Mouse (Mus musculus) lung, adult 2 months (tissue): ENCODE results near the gene Ppp2r5c.

ENCODE experiments used
- CTCF ChIP-seq: fragments of 200-500 bp; IDR thresholded peaks from 2 replicates; pipeline ENCODE4 v1.5.1; 2011; ENCODE audit warnings: mild to moderate bottlenecking, low read length, control low read depth; ENCODE audit not compliant: insufficient read depth
- POLR2A ChIP-seq: fragments of 200-500 bp; IDR thresholded peaks from 2 replicates; pipeline ENCODE4 v1.6.1; 2011; ENCODE audit warnings: low read depth, mild to moderate bottlenecking, control low read depth, low read length, borderline replicate concordance; ENCODE audit errors: extremely low read depth

DNA sequence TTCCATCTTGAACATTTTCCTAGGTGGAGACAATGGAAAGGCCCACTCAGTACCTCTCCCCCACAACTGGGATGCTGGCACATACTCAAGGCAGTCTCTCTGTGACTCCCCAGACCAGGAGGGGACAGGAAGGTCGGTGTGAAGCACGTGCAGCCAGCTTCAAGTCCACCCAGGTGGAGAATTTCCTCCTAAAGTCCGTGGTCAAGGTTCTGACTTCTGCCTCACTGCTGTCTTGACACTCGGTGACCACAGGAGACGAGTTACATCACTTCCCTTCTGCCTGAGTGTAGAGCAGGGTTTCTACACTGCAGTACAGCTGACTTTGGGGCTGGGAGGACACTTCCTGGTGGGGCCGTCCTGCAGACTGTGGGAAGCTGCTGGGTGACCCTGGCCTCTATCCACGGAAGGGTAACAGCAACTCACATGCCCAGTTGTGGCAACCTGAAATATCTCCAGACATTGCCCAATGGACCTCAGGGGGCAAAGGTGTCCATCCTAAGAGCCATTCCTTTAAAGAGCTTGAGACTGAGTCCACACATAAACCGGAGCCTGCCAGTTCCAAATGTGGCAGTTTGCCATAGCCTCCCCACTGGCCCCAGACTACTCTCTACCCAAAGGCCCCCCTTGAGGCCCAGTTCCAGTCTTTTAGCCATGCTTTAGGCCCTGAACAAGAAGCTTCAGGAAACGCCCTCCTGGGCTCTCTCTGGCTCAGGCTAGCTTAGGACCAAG lies 10.1 kb upstream of the Ppp2r5c start:
- TF ChIP-seq CTCF (no peak), POLR2A (no peak)
